Mouse (Mus musculus): ENCODE data around the gene Tctn1.
A peak's percentile ranks its signal among the peaks of the same experiment; 100 is the strongest.

Gene Tctn1

DNA sequence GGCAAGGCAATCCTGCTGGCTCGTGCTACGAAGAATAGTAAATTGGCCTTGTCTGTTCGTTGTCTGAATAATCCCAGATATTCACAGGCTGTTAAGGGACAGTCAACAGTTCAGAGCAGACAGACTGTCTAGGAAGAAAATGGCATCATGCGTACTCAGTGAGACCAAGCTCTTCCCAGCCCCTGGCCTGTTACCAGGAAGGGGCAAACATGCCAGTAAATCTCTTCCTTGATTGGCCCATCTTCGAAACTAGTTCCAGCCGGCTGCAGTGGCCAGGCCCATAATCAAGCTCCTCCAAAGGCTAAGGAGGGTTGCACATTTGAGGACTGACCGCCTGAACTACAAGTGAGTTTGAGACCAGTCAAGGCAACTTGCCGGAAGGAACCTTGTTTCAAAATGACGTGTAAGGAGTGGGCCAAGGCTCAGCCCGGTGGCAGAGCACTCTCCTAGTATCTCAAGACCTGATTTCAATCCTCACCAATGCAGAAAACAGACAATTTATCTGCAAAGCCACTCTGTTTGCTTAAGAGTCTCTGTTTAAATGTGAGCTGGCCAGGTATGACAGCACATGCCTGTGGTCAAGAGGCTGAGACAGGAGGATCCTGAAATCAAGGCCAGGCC, 17.6 kb downstream of the Tctn1 start:
- DNase-seq (ENCODE audit: low read depth) = no peak

DNA sequence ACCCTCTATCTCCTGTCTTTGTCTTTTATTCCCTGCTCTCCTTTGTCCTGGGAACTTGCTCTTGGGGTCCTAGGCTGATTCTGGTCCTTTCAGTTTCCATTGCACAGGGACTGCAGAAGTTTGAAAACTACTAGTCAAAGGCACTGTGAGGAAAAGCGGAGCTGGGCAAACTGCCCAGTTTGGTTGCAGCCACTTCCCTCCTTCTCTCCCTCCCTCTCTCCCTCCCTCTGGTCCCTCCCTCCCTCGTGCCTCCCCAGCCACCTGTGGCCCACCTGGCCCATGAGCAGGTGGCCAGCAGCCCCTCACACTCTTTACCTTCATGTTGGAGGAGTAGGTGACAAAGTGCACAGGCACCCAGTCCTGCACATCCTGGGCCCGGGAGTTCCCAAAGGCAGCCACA, 19.1 kb downstream of the Tctn1 start:
- peak; percentile 60 for DNase-seq (ENCODE audit: low read depth)

- DNase-seq (ENCODE audit: low read depth) = no peak
Measured at GRCm38 (mm10) chr5:122243781-122244523, 20.3 kb downstream of the Tctn1 start.

DNA sequence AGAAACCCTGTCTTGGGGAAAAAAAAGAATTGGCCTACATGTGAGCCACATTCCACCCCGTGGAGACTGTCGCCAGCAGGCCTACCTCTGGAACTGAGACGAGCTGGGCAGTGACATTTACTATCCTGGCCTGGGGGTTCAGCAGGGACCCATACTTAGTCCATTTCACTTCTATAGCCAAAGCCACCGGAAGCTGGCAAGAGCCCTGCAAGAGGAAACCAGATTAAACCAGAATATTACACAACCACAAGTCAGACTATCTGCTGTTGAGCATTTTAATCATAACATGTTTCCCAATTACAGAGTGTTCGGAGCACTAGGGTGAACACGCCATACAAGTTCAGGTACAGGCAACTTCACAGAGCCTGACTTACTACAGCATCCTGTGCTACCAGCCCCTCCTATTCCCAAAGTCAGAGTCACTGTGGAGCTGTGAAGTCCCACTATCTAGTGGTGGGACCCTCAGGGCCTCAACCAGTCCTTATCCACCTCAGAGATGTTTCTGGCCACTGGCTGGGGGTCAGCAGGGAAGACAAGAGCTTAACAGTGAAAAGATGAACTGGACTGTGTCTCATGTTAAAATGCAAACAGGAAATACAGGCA, 21.6 kb downstream of the Tctn1 start:
- peak; percentile 92 for DNase-seq (ENCODE audit: low read depth)

GRCm38 (mm10) chr5:122240989-122241388, 23.3 kb downstream of the Tctn1 start:
- DNase-seq (ENCODE audit: low read depth) = no peak

DNA sequence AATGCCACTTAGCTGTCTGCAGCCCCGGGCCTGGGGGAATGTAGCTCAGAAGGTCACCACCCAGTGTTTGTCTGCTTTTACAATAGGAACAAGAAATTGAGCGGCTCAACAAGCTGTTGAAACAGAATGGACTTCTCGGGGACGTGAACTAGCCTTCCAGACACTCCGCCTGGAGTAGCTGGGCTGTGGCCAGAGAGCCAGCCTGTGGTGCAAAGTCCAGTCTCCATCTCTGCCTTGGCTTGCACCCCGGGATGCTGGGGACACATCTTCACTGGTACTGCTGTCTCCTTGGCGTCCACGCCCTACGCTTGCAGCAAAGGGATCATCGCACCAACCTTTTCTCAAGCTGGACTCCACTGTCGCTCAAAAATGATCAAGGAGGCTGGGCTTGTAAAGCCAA, 23.7 kb downstream of the Tctn1 start:
- no peak for DNase-seq (ENCODE audit: low read depth)

GRCm38 (mm10) chr5:122239618-122240017, 24.6 kb downstream of the Tctn1 start:
- DNase-seq (ENCODE audit: low read depth) = no peak

DNA sequence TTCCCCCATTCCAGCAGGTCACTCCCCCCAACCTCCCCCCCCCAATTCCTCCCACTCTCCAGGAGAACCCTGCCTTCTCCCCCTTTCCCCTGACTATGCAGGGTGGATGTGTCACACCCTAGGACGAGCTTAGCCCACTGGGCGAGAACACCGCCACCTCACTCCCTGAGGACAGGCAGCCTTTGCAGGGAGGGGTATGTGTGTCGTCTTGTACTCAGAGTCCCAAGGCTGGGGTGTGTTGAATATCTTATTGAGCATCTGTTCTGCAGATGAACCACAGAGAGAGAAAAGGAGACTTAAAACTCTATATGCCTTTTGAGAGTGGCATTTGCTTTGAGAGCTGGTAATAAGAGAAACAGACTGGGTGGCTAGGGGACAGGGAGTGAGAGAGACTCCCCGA, 27.1 kb downstream of the Tctn1 start:
- no peak for DNase-seq (ENCODE audit: low read depth)

- DNase-seq (ENCODE audit: low read depth) = peak; percentile 75
Measured at GRCm38 (mm10) chr5:122235196-122235836, 28.9 kb downstream of the Tctn1 start.

GRCm38 (mm10) chr5:122234319-122235195, 29.7 kb downstream of the Tctn1 start:
- peak; percentile 75 for DNase-seq (ENCODE audit: low read depth)

DNA sequence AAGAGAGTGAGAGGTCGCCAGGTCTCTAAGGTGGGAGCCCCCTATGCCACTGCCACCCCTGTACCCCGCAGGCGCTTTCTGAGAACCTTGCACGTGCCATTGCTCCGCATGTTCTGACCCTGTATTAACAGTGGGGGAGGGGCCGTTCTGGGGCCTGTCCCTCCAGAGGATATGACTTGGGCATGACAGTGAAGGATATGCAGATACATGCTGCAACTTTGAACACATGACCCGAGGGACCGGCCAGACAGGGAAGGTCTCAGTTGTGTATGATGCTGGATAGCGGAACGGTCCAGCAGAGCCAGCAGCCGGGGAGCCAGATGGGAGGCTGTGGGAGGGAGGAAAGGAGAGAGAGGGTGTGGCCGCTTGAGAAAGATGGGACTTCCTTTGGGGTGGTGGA, 30.6 kb downstream of the Tctn1 start:
- DNase-seq (ENCODE audit: low read depth) = peak; percentile 51

GRCm38 (mm10) chr5:122233077-122233581, 31.1 kb downstream of the Tctn1 start:
- DNase-seq (ENCODE audit: low read depth) = peak; percentile 87

DNA sequence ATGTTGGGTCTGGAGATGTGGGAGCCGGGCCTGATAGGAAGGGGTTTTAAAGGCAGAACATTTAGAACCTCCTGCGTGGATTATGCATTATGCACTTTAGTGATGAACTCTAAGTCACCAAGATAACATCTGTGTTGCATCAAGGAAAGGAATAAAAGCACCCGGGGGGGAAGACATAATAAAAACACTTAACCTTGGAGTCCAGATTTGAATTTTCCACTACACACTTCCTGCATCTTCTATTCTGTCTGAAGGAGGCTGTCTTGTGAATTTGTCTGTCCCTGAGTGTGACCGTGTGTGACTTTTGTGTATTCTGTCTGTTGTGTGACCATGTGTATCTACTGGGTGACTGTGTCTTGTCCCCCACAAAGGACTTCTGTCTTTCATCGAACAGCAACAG, 32.3 kb downstream of the Tctn1 start:
- DNase-seq (ENCODE audit: low read depth) = no peak

DNA sequence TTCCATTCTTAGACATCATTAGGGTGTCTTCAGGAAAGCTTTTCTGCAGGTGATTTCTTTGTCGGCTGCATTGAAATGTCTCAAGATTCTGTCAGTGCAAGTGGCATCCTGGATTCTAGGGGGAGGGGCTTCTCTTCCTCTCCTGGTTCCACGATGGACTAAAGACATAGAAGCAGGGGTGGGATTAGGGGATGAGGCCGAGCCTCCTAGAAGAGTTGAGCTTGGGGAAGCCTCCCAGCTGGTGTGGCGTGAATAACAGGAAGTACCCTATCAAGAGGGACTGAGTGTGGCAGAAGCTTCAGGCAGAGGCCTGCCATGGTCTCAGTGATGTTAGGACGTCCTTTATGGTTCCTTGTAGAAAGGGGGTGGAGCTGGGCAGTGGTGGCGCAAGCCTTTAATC, 32.8 kb downstream of the Tctn1 start:
- no peak for DNase-seq (ENCODE audit: low read depth)

GRCm38 (mm10) chr5:122230816-122231215, 33.4 kb downstream of the Tctn1 start:
- DNase-seq (ENCODE audit: low read depth) = no peak

DNA sequence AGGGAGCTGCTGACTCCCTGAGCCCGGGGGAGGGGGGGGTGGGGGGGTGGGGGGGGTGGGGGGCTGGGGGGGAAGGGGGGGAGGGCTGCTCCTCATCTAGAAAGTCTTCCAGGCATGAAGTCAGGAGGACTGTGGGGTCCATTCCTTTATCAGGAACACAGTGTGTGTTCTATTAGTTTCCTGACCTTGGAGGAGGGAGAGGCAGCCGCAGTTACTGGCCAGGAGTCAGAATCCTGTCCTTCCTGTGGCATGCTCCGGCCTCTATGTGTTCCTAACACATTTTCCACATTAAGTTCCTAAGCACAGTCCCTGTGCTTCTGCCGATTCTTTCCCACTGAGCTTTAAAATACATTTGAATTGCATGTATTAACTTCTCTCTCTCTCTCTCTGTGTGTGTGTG, 35.5 kb downstream of the Tctn1 start:
- DNase-seq (ENCODE audit: low read depth) = no peak

GRCm38 (mm10) chr5:122228271-122228765, 35.9 kb downstream of the Tctn1 start:
- no peak for DNase-seq (ENCODE audit: low read depth)

- no peak for DNase-seq (ENCODE audit: low read depth)
Measured at GRCm38 (mm10) chr5:122224291-122224690, 40.0 kb downstream of the Tctn1 start.

- no peak for DNase-seq (ENCODE audit: low read depth)
Measured at GRCm38 (mm10) chr5:122221085-122221484, 43.2 kb downstream of the Tctn1 start.

DNA sequence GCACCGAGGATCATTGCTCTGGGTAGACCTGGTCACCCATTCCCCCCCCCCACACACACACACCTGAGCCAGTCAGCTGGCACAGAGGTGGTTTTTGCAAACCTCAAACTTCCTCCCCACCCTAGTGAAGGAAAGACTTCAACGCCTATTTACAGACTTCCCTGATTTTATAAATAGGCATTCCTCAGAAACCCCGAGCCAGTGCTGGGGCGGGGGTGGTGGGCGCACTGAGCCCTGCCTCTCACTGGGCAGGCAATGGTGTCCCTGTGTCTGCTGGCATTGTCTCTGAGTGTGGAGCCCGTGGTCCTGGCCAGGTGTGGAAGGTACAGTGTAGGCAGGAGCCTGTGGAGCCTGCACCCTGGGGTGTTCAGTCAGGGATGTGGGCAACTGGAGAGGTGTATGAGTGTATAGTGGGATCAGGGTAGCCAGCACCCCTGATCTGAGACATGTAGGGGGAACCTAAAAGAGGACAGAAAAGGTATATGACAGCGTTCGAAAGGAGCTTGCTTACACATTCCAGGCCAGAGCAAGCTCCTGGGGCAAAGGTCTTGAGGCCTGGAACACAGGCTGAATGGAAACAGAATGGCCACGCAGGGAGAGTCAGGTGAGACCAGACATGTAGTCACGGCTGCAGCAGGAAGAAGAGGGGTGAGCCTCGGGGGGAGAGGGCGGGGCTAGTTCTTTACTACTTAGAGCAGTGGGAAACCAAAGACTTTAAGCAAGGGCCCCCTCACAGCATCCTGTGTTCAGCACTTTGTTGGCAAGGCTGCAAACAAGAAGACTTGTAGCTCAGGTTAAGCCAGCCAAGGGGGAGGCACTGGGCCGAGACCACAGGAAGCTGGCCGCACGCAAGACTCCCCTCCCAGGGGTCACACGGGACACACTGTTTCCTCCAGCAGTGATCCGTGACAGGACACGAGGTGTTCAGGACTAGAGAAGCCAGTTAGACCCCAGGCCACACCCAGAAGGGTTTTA, 44.3 kb downstream of the Tctn1 start:
- peak; percentile 71 for DNase-seq (ENCODE audit: low read depth)

All from 416B (cell line).